Mouse (Mus musculus): ENCODE data around the gene Ppp2r5a. TPM values are rescaled to one million over a fixed set of nuclear protein-coding genes. Genes with fewer than 3 reads are reported as not detected.

Gene Ppp2r5a
- polyA plus RNA-seq, 1 experiment from 2014 or later: 42.7 TPM

DNA sequence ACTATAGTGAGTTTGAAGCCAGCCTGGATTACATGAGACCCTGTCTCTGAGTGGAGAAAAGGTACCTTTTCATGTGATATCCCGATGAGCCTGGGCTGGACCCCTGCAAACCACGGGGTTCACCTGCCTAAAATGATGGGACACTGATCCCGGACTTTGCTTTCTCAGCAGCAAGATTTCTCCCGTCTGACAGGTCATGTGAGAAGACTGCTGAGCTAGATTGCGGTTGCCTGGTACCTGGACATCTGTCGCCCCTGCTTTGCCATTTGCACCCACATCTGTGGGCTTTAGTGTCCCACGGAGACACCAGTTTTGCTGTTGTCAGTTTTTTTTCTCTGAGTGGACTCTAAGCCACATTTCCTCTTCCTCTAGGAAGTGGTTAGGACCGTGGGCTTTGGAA is 75.8 kb downstream of the Ppp2r5a start:
- Histone ChIP-seq H3K27ac (ENCODE audit: low read depth) (no peak overlapping the region), H3K9me3 (ENCODE audit: low read depth, low read length) (no peaks in the 10 kb centered on the region), H3K4me1 (ENCODE audit: insufficient read depth) (peaks cover 12% of the 10 kb centered on the region; the same call in 1 of the 2 replicates), H3K36me3 (ENCODE audit: insufficient read depth) (peaks cover 13% of the 10 kb centered on the region; the same call in 1 of the 2 replicates), H3K9ac (no peak overlapping the region), H3K4me2 (peak overlapping the region; percentile 96), H3K27me3 (ENCODE audit: insufficient read depth, low read length) (no peaks in the 10 kb centered on the region), H3K4me3 (ENCODE audit: low read depth, low read length) (peak overlapping the region; percentile 83; the same call in 1 of the 2 replicates)
- no peak for DNase-seq
- 79% methylated on average over 8 of the region's 8 CpGs for WGBS
- no peak for ATAC-seq (ENCODE audit: insufficient read depth)
- no peak for TF ChIP-seq CTCF (IDR thresholded peaks at IDR 0.05; ENCODE audit: low read depth)

DNA sequence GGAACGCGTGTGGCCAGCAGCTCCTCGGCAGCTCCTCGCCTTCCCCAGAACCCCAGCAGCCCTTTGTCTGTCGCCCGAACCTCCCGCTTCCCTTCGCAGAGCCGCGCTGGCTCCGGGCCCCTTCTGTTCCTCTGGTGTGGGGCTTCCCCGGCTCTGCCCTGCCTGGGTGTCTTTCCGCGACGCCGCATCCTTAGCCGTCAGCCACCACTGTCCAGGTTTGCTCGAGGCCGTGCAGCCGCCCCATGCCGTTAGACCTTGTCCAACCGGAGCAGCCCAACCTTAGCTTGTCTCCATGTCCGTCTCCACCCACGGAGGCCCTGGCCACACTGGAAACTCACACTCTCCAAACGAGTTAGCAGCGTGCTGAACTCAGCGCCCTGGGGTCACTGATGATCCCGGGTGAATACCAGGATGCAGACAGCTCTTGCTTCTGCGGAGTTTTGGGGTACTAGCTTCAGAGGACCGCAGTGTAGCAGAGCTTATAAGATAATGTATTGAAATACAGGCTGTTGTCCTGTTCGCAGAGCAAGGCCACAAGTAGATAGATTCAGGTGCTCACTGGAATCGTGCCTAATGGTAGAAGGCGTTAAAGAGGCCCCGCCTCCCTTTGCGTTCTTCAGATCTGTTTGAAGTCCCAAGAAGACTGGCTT is 76.7 kb downstream of the Ppp2r5a start:
- ATAC-seq (ENCODE audit: insufficient read depth) (peak; percentile 79), DNase-seq (peak; percentile 62)
- H3K36me3 ChIP-seq (ENCODE audit: insufficient read depth): peaks cover 8% of the 10 kb centered on the region; the same call in 1 of the 2 replicates
- H3K4me2 ChIP-seq: peak overlapping the region; percentile 96
- H3K27me3 ChIP-seq (ENCODE audit: insufficient read depth, low read length): no peaks in the 10 kb centered on the region
- H3K27ac ChIP-seq (ENCODE audit: low read depth): peak overlapping the region; percentile 75; the same call in 1 of the 2 replicates
- no peak for TF ChIP-seq CTCF (IDR thresholded peaks at IDR 0.05; ENCODE audit: low read depth)
- peak overlapping the region; percentile 83 for H3K4me3 ChIP-seq (ENCODE audit: low read depth, low read length)
- peaks cover 12% of the 10 kb centered on the region; the same call in 1 of the 2 replicates for H3K4me1 ChIP-seq (ENCODE audit: insufficient read depth)
- under 1% methylated on average over 34 of the region's 35 CpGs for WGBS
- no peaks in the 10 kb centered on the region for H3K9me3 ChIP-seq (ENCODE audit: low read depth, low read length)
- H3K9ac ChIP-seq: peak overlapping the region; percentile 81

DNA sequence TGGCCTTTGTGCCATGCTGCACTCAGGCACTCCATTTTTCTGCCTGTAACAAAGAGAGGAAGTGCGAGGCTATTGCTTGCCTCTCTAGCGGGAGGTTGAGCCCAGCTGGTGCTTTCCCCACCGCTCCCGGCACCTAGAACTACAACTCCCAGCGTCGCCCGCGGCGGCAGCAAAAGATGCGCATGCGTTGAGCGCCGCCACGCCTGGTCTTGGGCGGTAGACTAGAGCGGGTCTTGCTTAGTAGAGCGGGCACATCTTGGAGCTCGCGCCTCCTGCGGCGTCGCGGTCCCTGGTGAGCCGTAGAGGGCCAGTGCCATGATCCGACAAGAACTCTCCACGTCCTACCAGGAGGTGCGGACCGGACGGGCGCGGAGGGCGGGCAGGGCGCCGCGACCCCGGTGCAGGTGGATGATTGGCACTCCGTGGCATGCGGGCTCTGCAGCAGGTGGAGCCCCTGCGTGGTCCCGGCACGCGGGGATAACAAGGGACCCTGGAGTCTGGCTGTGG is 77.3 kb downstream of the Ppp2r5a start, which contains the start of gene Tmem206:
Tmem206 (plus strand) TSS at position 187 of the 507 bp plus-strand sequence.
- under 1% methylated on average over 42 of the region's 42 CpGs for WGBS
- TF ChIP-seq CTCF (IDR thresholded peaks at IDR 0.05; ENCODE audit: low read depth): no peak; the same call in 1 of the 2 replicates
- H3K27me3 ChIP-seq (ENCODE audit: insufficient read depth, low read length): no peaks in the 10 kb centered on the region
- H3K4me2 ChIP-seq: peak within 1 kb of the TSS; percentile 96
- peaks cover 5% of the 10 kb centered on the region; the same call in 1 of the 2 replicates for H3K36me3 ChIP-seq (ENCODE audit: insufficient read depth)
- H3K4me1 ChIP-seq (ENCODE audit: insufficient read depth): peaks cover 12% of the 10 kb centered on the region; the same call in 1 of the 2 replicates
- peak within 1 kb of the TSS; percentile 81 for H3K9ac ChIP-seq
- peak; percentile 99 for DNase-seq
- peak within 1 kb of the TSS; percentile 75; the same call in 1 of the 2 replicates for H3K27ac ChIP-seq (ENCODE audit: low read depth)
- H3K4me3 ChIP-seq (ENCODE audit: low read depth, low read length): peak within 1 kb of the TSS; percentile 83
- peak; percentile 96 for ATAC-seq (ENCODE audit: insufficient read depth)
- H3K9me3 ChIP-seq (ENCODE audit: low read depth, low read length): no peaks in the 10 kb centered on the region

DNA sequence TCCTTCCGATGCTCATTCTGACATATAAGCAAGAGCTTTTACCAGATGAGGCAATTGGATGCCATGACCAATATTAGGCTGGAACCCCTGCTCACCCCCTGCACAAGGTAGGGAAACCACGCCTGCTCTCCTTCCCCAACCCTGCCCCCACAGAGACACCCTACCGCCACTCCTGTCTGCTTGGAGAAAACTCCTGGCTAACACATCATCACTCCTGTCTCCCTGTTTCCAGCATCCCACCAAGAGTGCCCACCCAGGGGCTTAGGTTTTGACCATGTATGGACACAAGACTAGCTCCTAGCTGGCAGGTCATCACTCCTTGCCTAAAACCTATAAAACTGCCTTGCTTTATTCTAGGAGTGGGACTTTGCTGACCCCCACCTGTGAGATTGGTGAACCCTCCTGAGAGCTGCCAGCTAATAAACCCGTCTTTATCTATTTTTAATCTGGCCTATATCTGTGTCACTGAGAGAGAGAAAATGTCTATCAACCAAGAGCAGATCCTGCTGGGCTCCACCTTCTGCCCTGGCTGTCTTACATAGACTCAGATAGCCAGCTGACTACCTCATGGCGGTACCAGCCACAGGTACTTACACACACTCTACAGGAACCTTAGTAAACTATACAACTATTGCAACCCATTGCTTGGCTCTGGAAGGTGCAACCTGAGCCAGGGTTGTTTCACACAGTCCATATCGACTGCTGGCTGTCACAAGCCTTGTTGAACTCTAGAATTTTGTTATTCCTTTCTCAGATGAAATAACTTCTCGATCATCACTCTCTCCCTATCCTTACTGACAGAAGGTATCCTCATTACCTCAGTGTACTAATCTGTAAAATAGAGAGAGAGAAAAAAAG is 78.1 kb downstream of the Ppp2r5a start:
- WGBS: 74% methylated on average over 7 of the region's 7 CpGs
- Histone ChIP-seq H3K4me1 (ENCODE audit: insufficient read depth) (peaks cover 12% of the 10 kb centered on the region; the same call in 1 of the 2 replicates), H3K9ac (peak overlapping the region; percentile 81; the same call in 1 of the 2 replicates), H3K27me3 (ENCODE audit: insufficient read depth, low read length) (no peaks in the 10 kb centered on the region), H3K36me3 (ENCODE audit: insufficient read depth) (peaks cover 3% of the 10 kb centered on the region; the same call in 1 of the 2 replicates), H3K9me3 (ENCODE audit: low read depth, low read length) (no peaks in the 10 kb centered on the region), H3K27ac (ENCODE audit: low read depth) (peak overlapping the region; percentile 44; the same call in 1 of the 2 replicates), H3K4me2 (peak overlapping the region; percentile 96), H3K4me3 (ENCODE audit: low read depth, low read length) (peak overlapping the region; percentile 83; the same call in 1 of the 2 replicates)
- no peak for TF ChIP-seq CTCF (IDR thresholded peaks at IDR 0.05; ENCODE audit: low read depth)
- DNase-seq (no peak), ATAC-seq (ENCODE audit: insufficient read depth) (peak; percentile 9; the same call in 1 of the 2 replicates)

DNA sequence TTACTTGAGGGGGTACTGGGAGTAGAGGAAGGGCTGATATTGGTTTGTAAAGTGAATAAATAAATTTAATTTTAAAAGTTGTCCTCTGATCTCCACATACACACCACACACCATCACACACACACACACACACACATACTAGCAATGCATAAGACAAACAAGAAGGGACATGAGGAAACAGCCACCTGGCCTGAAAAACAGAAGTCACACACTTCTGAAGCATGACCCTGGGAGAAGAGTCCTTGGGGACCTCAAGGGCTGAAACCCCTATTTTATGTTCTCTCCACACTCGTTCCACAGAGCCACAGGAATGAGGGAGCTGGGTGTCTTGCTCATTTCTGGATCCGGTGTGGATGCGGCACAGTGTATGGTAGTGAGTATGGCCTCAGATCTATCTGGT is 79.7 kb downstream of the Ppp2r5a start:
- Histone ChIP-seq H3K9ac (no peak overlapping the region), H3K27me3 (ENCODE audit: insufficient read depth, low read length) (no peaks in the 10 kb centered on the region), H3K4me1 (ENCODE audit: insufficient read depth) (peaks cover 12% of the 10 kb centered on the region; the same call in 1 of the 2 replicates), H3K4me2 (no peak overlapping the region), H3K27ac (ENCODE audit: low read depth) (no peak overlapping the region), H3K4me3 (ENCODE audit: low read depth, low read length) (no peak overlapping the region), H3K36me3 (ENCODE audit: insufficient read depth) (no peaks in the 10 kb centered on the region), H3K9me3 (ENCODE audit: low read depth, low read length) (no peaks in the 10 kb centered on the region)
- no peak for ATAC-seq (ENCODE audit: insufficient read depth)
- TF ChIP-seq CTCF (IDR thresholded peaks at IDR 0.05; ENCODE audit: low read depth): no peak
- 80% methylated on average over 3 of the region's 3 CpGs for WGBS
- DNase-seq: no peak

DNA sequence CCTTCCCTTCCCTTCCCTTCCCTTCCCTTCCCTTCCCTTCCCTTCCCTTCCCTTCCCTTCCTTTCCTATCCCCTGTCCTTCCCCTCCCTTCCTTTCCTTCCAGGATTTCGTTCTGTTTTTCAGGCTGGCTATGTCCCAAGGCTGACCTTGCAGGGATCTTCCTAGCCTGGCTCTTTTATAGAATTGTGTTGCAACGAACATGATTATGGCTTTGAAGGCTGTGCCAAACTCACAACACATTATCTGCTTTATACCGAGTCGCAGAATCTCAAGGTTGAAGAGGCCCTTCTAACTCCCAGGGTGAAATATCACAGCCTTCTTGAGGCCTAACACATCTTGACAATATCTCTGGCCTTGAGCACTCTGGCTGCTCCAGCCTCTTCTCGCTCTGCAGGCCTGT is 84.4 kb downstream of the Ppp2r5a start:
- peak overlapping the region; percentile 32; the same call in 1 of the 2 replicates for H3K27ac ChIP-seq (ENCODE audit: low read depth)
- no peaks in the 10 kb centered on the region for H3K36me3 ChIP-seq (ENCODE audit: insufficient read depth)
- no peak overlapping the region for H3K4me2 ChIP-seq
- no peak overlapping the region for H3K9ac ChIP-seq
- DNase-seq (peak; percentile 72), ATAC-seq (ENCODE audit: insufficient read depth) (no peak)
- H3K9me3 ChIP-seq (ENCODE audit: low read depth, low read length): no peaks in the 10 kb centered on the region
- 32% methylated on average over 5 of the region's 5 CpGs for WGBS
- no peak for TF ChIP-seq CTCF (IDR thresholded peaks at IDR 0.05; ENCODE audit: low read depth)
- no peak overlapping the region for H3K4me3 ChIP-seq (ENCODE audit: low read depth, low read length)
- H3K4me1 ChIP-seq (ENCODE audit: insufficient read depth): no peaks in the 10 kb centered on the region
- no peaks in the 10 kb centered on the region for H3K27me3 ChIP-seq (ENCODE audit: insufficient read depth, low read length)

All from lung, embryonic 14.5 days (tissue).